Mouse (Mus musculus) kidney, adult 2 months (tissue): ENCODE results near the gene Lbhd1. TPM values are rescaled to one million over a fixed set of nuclear protein-coding genes. Genes with fewer than 3 reads are reported as not detected.

ENCODE experiments used
- DNase-seq: peaks from one replicate; pipeline ENCODE4 v3.0.0; 2021
- H3K27ac ChIP-seq: fragments of 200-500 bp; 2 replicates; pipeline ENCODE4 v1.5.1; 2012; ENCODE audit warnings: low read depth, low read length, control low read depth, inconsistent platforms; ENCODE audit not compliant: insufficient read depth
- H3K27me3 ChIP-seq: fragments of 200-500 bp; replicated peaks from 2 replicates; pipeline ENCODE4 v1.6.1; 2012; ENCODE audit warnings: mild to moderate bottlenecking, moderate library complexity, low read length, inconsistent platforms; ENCODE audit not compliant: control insufficient read depth, insufficient read depth
- H3K36me3 ChIP-seq: fragments of 200-500 bp; 2 replicates; pipeline ENCODE4 v1.6.1; 2012; ENCODE audit warnings: mild to moderate bottlenecking, moderate library complexity, low read length, inconsistent platforms; ENCODE audit not compliant: control insufficient read depth, insufficient read depth
- H3K4me1 ChIP-seq: fragments of 200-500 bp; 2 replicates; pipeline ENCODE4 v1.6.1; 2011; ENCODE audit warnings: low read length; ENCODE audit not compliant: control insufficient read depth, insufficient read depth
- H3K4me3 ChIP-seq: fragments of 200-500 bp; 2 replicates; pipeline ENCODE4 v1.5.1; 2011; ENCODE audit warnings: mild to moderate bottlenecking, low read depth, low read length, control low read depth; ENCODE audit not compliant: insufficient read depth
- CTCF ChIP-seq: fragments of 200-500 bp; conservative IDR thresholded peaks from 2 replicates; pipeline ENCODE4 v1.5.1; 2011; ENCODE audit warnings: low read depth, mild to moderate bottlenecking, control low read depth, low read length, moderate library complexity, mixed read lengths; ENCODE audit not compliant: insufficient read depth, insufficient read length
- POLR2A ChIP-seq: fragments of 200-500 bp; IDR thresholded peaks from one replicate; pipeline ENCODE4 v1.6.1; 2011; ENCODE audit warnings: low read depth, low read length, control low read depth
- WGBS: fragments of 180-500 bp; shearing (Covaris S2); methylation state at CpG from one replicate; pipeline ENCODE4 v1.1.7; 2018; 5-methylcytosine and 5-hydroxymethylcytosine counted together
- polyA plus RNA-seq: library from polyadenylated mRNA; depleted of rRNA; stranded (reverse); fragments of >200 nt; gene quantifications from 2 replicates; pipeline ENCODE4 v1.2.3, GENCODE M21; 2012

Gene Lbhd1
- polyA plus RNA-seq, 1 experiment: 2.2 TPM

- no peak for DNase-seq
- WGBS: 81% methylated on average over 7 of the region's 7 CpGs
- peak overlapping the region; percentile 95 for H3K4me3 ChIP-seq
Measured at GRCm38 (mm10) chr19:8841012-8841411, 42.5 kb upstream of the Lbhd1 start.

GRCm38 (mm10) chr19:8842961-8843360, 40.6 kb upstream of the Lbhd1 start:
- H3K36me3 ChIP-seq: peaks cover 1% of the 10 kb centered on the region; the same call in 1 of the 2 replicates
- no peak for TF ChIP-seq CTCF
- TF ChIP-seq POLR2A: no peak
- H3K27ac ChIP-seq: no peak overlapping the region
- WGBS: 91% methylated on average over 6 of the region's 6 CpGs
- H3K4me1 ChIP-seq: peaks cover 20% of the 10 kb centered on the region
- DNase-seq: no peak
- H3K4me3 ChIP-seq: no peak overlapping the region
- H3K27me3 ChIP-seq: no peaks in the 10 kb centered on the region

More at GRCm38 (mm10) chr19:8841012-8841411, 42.5 kb upstream of the Lbhd1 start:
- TF ChIP-seq POLR2A (no peak), CTCF (no peak)
- H3K36me3 ChIP-seq: no peaks in the 10 kb centered on the region; the same call in 1 of the 2 replicates
- H3K27me3 ChIP-seq: no peaks in the 10 kb centered on the region
- 0 out of 2 replicates have a peak overlapping the region, but pooled peaks have one; percentile 71 for H3K27ac ChIP-seq
- H3K4me1 ChIP-seq: peaks cover 20% of the 10 kb centered on the region

DNA sequence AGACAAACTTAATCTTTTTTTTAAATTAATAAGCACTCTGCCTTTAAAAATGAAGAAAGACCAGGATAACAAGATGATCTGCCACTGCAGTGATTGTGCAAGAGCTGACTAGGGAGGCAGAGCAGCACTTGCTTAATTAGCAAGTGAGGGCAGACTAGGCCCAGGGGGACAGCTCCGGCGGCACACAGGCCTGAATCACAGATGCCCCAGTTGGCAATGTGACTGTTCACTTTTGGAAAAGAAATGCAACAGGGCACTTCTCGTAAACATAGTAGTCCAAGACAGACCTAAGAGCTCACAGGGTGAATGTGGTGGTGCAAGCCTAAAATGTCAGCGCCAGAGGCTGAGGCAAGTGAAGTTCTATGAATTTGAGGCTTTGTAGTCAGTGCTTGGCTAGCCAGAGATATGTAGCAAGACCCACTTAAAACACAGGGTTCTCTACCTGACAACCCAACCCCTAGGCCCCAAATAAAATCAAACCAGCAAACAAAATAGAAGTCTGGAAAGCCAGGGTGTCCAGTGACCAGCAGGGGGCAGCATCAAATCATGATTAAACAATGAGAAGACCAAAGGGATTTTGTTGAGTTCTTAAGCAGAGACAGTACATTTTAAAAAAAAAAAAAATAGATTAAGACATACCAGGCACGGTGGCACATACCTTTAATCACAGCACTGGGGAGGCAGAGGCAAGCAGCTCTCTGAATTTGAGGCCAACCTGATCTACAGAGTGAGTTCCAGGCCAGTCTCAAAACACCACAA, 39.0 kb upstream of the Lbhd1 start:
- peaks cover 1% of the 10 kb centered on the region; the same call in 1 of the 2 replicates for H3K36me3 ChIP-seq
- DNase-seq: peak; percentile 83
- peaks cover 15% of the 10 kb centered on the region for H3K4me1 ChIP-seq
- TF ChIP-seq POLR2A (no peak), CTCF (peak; percentile 65)
- H3K27ac ChIP-seq: no peak overlapping the region
- 62% methylated on average over 5 of the region's 5 CpGs for WGBS
- no peaks in the 10 kb centered on the region for H3K27me3 ChIP-seq
- no peak overlapping the region for H3K4me3 ChIP-seq

GRCm38 (mm10) chr19:8848356-8848755, 35.2 kb upstream of the Lbhd1 start:
- 53% methylated on average over 5 of the region's 5 CpGs for WGBS
- TF ChIP-seq POLR2A: no peak
- no peak for TF ChIP-seq CTCF
- Histone ChIP-seq H3K27me3 (no peaks in the 10 kb centered on the region), H3K4me3 (no peak overlapping the region), H3K27ac (no peak overlapping the region), H3K36me3 (peaks cover 1% of the 10 kb centered on the region; the same call in 1 of the 2 replicates), H3K4me1 (no peaks in the 10 kb centered on the region)
- no peak for DNase-seq

- no peak within 1 kb of the TSS for H3K4me3 ChIP-seq
- 17% methylated on average over 7 of the region's 7 CpGs for WGBS
Measured at GRCm38 (mm10) chr19:8850402-8850901, 33.1 kb upstream of the Lbhd1 start, which contains the start of gene Lrrn4cl. Gene Lrrn4cl, plus strand, starts transcription at chr19:8850768.

GRCm38 (mm10) chr19:8851639-8852038, 31.9 kb upstream of the Lbhd1 start:
- Histone ChIP-seq H3K4me3 (no peak overlapping the region), H3K36me3 (peaks cover under 1% of the 10 kb centered on the region; the same call in 1 of the 2 replicates), H3K27me3 (no peaks in the 10 kb centered on the region), H3K4me1 (no peaks in the 10 kb centered on the region), H3K27ac (no peak overlapping the region)
- whole genome bisulfite sequencing: 68% methylated on average over 7 of the region's 7 CpGs
- TF ChIP-seq POLR2A (no peak), CTCF (0 out of 2 replicates have a peak, but pooled peaks have one; percentile 22)
- no peak for DNase-seq

More at GRCm38 (mm10) chr19:8850402-8850901, 33.1 kb upstream of the Lbhd1 start, which contains the start of gene Lrrn4cl:
- no peaks in the 10 kb centered on the region for H3K27me3 ChIP-seq
- TF ChIP-seq POLR2A: no peak
- no peak for TF ChIP-seq CTCF
- no peaks in the 10 kb centered on the region for H3K4me1 ChIP-seq
- peaks cover 1% of the 10 kb centered on the region; the same call in 1 of the 2 replicates for H3K36me3 ChIP-seq
- DNase-seq: peak; percentile 30
- H3K27ac ChIP-seq: no peak within 1 kb of the TSS

DNA sequence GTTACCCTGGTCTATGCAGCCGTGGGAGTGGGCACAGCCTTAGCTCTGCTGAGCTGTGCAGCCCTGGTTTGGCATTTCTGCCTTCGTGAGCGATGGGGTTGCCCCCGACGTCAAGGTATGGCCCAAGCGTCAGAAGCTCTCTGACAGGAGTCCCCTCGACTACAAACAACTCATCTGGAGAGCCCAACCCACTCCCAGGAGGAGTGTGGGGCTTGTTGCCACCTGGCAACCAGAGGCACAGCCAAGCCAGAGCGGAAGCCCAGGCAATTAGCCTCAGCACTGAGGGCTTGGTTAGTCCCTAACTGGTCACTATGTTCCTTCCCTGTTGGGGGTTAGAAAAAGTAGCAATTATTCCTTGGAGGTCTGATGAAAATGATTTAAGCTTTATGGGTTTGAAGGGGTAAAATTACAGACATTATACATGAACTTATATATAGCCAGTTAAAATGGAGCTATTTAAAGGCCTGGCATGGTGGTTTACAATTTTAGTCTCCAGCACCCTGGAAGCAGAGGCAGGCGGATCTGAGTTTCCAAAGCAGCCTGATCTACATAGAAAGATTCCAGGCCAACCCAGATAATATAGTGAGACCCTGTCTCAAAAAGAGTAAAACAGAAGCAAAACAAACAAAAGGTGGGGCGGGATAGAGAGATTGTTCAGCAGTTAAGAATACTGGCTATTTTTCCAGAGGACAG, 31.1 kb upstream of the Lbhd1 start:
- H3K4me1 ChIP-seq: no peaks in the 10 kb centered on the region
- H3K27me3 ChIP-seq: no peaks in the 10 kb centered on the region
- no peak for DNase-seq
- WGBS: 67% methylated on average over 10 of the region's 10 CpGs
- no peak overlapping the region for H3K27ac ChIP-seq
- no peak for TF ChIP-seq POLR2A
- TF ChIP-seq CTCF: no peak
- H3K36me3 ChIP-seq: no peaks in the 10 kb centered on the region
- no peak overlapping the region for H3K4me3 ChIP-seq
